Mouse (Mus musculus) thymus, postnatal 36 days (tissue): Measurements from ENCODE around the gene Clec4d.
"Not testable (repeated sequence)": the region's sequence is repeated elsewhere in the genome, so short reads cannot be mapped to it uniquely, and the experiment has no call there.

Experiments
- DNase-seq, 2 experiments: peaks; one replicate each; pipeline ENCODE4 v3.0.0; 2022; ENCODE audit warnings: mixed read lengths in 2 of 2

Clec4d gene

DNA sequence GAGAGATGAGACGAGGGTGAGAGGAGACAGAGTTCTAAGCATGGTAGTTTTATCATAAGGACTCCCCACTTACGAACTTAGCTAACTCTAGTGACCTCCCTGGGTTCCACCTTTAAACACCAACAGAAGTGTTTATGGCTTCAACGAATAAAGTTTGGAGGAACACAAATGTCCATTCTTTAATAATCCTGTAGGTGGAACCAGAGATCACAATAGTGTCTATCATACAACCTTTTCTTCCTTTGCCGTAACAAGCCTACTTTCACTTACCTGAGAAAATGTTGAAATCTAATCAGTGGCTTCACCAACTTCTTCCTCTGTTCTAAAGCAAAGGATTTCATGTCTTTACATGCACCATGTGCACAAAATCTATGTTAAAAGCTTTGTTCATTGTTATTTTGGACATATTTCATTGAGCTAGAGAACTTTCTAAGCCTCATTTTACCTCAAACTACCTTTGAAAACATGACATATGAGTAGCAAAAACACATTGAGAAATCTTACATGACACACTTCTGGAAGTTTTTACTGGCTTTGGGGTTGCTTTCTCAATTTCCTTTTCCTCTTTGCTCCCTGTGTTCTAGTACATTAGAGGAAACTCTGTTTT lies at the start of gene Clec4d:
Gene Clec4d (plus strand): TSS at position 557 of the 607 bp plus-strand sequence.
- DNase-seq, result no peak

DNA sequence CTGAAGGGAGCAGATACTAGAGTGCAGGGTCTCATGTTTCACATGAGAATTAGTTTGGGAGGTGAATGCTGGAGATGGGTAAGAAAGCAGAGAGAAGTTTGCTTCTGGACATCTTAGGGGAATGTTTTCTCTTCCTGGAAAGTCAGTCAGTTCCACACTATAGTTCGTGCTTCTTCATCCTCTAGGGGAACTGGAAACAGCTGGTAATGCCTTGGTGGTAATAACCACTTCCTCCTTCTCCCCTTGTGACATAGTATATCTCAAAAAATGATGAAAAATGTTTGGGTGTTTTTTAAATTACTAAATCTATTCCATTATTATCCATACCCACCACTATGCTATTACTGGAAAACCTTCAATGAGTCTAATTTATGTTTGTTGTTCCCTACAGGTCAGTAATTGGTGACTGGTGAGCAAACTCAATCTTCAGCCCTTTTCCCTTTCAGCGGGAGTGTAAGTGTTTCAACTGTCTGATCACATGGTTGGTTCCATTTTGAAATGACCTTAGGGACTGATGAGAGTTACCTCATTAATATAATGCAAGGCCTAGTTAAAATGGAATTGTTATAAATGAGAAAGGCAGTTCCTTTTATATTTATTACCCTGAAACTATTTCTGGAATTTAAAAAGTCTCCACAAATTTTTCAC lies 34.3 kb upstream of the Clec4d start:
- no peak for DNase-seq

DNA sequence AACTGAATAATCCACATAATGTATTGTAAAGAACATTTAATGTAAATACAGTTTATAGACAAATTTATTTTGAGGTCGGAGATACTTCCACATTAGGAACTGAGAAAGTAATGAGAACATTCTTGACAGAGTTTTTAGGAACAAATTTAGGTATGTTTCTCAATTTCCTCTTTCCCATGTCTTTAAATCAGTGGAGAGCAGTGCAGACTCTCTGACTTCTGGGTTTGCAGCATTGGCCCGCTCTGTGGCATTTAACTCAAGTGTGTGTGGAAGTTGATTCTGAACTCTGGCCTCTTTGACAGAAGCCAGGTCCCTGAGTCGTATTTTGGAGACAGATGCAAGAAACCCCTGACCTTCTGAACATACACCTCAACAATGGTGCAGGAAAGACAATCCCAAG lies 32.3 kb upstream of the Clec4d start, which contains the start of gene Clec4n:
Gene Clec4n (plus strand): TSS at position 200 of the 400 bp plus-strand sequence.
- no peak for DNase-seq

DNA sequence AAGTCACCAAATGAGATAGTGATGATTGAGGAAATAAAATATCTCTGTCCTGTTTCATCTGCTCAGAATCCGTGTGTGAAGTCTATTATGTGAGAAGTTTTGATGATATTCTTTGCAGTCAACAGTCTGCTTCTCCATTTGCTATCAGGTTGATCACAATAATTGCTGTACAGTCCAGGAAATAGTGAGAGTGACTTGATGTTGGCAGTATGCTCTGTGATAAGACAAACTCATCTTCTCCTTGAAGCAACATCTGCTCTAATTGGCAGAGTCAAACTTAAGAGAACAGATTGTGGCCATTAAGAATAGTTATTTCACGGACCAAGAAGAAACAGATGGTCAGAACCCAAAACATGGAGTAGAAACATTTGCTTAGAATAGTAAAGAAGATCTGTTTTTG lies 30.8 kb upstream of the Clec4d start:
- DNase-seq, result no peak

DNA sequence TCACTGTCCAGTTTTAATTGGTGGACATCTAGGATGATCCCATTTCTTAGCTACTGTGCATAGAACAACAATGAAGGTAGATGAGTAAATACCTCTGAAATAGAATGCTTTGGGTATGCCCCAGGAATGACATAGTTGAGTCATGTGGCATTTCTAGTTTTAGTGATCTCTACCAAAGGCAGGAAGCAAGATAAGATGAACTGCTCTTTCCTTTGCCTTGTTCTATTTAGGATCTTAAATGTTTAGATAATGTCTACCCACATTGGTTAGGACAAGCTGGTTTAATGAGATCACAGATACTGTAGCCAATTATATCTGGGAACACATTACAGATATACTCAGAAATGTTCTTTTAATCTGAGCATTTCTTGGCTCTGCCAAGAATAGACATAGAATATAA lies 24.3 kb upstream of the Clec4d start:
- no peak for DNase-seq

DNA sequence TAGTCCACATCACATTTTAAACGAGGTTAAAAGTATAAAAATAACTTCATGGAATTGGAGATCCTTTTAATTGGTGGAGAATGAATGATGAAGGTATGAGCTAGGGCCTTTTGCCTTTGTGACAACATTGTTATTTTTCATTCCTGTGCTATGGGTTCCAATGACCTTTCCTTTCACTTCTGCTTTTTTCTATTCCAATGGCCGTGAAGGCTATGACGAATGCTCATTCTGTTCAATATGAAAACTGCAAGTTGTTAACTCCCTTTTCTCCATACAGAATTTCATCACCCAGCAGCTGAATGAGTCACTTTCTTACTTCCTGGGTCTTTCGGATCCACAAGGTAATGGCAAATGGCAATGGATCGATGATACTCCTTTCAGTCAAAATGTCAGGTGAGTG lies 17.7 kb upstream of the Clec4d start:
- DNase-seq, result no peak

DNA sequence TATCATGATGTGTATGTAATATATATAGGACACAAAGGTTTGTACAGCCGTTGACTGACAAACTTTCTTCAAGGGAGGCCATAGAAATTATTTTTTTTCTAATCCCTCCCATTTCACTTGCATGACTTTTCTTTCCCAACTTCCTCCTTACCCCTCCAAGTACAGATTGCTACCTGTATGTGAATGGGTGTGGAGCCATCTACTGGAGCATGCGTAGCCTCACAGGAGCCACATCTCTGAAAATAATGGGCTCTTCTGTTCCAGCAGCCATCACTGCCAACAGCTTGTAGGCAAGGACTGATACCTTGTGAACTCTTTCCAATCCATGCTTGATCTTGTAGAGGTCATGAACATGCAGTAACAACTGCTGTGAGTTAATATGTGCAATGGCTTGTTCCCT lies 13.0 kb upstream of the Clec4d start:
- not testable (repeated sequence) for DNase-seq

DNA sequence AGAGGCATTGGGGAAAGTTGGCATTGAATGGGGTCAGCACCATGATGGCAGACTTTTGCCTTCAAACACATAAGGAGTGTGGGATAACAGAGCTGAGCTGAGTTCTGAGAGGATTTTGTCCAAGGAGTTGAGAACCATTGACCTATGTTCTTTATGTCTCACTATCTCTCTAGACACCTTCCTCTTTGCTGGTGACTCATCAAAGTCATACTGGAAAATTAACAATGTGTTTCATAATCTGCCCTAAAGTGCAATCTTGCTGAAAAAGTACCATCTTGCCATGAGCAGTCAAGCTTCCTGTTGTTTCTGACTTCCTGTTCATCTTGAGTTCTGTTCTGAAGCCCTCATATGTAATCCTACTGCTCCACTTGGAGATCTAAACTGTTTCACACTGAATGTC lies 9.2 kb upstream of the Clec4d start:
- no peak for DNase-seq

DNA sequence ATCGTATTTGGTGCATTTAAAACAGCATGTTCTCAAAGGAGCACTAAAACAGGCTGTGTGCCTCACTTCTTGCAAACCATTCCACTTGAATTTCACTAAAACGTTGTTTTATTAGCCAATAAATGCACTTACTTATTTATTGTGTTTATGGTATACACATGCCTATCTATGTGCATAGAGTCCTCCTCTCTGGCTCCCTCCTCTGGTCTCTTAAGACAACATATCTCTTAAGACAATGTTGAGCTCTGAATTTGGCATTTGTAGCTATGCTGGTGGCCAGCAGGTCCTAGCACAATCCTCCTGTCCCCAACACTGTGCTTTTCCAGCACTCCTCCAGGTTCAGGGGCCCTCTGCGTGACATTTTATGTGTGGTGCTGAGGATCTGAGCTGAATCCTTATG lies 3.0 kb upstream of the Clec4d start:
- DNase-seq, result no peak

DNA sequence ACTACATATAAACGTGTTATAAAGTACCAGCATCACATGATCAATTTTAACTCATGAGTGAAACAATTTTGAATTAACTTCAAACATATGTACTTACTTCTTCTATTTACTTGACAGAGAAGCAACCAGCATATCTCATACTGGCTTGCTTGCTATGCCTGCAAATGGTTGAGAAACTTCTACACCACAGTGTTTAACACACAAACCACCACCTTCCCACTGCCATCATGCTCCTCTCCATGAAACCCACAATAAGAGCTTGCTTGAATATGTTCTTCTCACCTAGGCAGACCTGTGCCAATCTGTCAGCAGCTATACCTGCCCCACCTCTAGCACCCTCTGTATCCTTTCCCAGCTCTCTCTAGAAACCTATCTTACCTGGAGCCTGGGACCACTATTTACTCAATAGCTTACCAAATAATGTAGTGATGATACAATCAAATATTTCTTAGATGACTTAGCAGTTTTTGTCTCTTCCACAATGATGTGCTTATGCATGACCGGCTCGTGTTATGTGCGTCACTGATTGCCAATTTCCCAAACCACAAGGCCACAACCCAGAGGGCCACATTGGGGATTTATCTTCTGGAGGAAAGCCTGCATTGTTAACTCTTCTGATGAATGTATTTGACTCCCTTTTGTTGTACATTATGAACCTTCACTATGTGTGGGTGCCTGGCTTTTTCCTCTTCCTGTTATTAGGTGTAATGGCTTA lies 1.9 kb upstream of the Clec4d start:
- no peak for DNase-seq

DNA sequence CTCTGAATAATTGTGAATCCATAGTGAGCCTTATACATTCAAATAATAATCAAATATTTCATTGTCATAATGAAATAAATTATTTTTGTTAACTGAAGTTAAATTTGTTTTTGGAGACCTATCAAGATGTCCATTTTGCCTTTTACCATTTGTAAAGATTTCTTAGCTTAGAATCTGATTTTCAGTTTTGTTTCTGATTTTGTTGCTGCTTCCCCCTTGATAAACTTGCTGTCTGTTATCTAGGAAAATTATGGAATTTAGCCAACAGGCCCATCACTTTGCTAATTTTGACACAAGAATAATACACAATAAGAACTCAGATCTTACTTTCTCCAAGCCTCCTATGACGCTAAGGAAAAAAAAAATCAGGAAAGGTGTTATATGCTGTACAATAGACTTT lies 1.0 kb upstream of the Clec4d start:
- DNase-seq, result no peak

DNA sequence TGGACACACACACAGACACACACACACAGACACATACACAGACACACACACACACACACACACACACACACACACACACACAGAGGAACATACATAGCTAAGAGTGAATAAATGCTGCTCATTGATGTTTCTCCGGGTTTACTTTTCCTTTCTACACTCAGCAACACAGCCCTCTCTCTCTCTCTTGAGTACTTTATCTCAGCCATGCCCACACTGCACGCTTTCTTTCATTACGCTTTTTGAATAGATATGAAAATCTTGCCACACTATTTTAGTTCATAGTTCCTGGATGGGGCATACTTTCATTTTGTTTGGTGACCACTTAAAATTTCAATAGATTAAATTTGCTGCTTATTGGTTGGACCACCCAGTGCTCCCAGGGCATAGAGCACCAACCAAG lies 2.3 kb downstream of the Clec4d start:
- DNase-seq, result no peak

DNA sequence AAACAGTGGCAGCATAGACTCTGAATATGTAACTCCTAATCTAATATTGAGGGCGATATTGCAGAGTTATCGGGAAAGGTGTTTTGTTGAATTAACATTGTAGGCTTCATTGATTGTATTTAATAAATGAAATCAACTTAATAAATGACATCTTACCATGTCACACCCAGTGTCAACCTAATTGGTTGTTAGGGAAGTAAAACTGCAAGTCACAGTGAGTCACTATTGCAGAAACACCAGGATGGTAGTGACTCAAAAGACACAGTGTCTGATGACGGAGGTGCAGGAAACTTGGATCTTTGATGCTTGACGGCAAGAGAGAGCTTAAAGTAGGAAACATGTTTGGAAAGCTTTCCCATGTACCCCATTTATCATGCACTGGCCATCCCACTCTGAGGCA lies 3.9 kb downstream of the Clec4d start:
- no peak for DNase-seq

DNA sequence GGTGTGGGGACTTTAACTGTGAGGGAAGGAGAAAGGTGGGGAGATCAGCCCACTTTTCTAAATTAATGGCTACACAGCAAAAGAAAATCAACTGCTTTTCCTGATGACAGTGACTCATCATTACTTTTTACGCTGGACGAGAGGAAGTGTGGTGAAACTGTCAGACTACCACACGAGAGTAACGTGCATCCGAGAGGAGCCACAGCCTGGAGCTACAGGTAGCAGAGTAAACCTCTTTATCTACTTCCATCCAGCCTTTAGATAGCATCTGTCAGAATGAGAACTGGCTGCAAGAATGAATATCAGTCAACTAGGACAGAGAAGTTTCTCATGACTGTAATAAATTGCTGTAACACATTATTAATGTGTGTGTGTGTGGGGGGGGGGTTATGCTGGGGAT lies 5.0 kb downstream of the Clec4d start:
- DNase-seq, result no peak

DNA sequence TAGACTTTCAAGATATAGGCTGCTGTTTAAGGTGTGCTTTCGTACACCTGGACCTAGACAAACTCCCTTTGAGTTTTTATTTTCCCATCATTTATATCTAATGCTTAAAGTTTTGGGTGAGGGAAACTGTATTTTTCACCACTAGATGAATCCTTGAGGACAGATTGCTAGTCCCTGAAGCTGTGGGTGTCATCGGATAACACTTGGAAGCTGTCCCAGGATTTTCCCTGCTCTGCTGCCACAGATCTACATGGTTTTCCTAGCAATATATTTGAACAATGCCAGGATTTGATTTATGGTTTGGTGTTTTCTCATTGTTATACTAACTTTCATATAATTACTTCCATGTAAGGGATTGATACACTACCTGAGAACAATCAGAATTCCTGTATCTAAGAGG lies 17.5 kb downstream of the Clec4d start:
- no peak for DNase-seq

DNA sequence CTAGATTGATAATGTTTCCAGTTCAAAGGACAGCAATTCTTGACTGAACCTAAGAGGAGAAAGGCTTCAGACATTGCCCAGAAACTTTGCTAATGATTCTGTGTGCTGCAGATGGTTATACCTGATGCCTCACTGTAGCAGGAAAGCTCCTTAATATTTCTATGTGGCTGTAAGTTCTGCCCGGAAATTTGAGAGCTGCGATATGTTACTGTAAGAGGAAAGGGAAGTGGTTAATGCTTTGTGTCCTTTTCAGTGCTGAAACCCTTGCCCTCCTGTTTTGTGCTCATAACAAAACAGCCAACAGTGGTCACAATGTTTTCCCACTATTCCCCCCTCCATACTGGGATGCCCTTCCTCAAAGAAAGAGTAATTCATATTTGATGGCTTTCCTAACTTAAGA lies 24.4 kb downstream of the Clec4d start:
- no peak for DNase-seq

DNA sequence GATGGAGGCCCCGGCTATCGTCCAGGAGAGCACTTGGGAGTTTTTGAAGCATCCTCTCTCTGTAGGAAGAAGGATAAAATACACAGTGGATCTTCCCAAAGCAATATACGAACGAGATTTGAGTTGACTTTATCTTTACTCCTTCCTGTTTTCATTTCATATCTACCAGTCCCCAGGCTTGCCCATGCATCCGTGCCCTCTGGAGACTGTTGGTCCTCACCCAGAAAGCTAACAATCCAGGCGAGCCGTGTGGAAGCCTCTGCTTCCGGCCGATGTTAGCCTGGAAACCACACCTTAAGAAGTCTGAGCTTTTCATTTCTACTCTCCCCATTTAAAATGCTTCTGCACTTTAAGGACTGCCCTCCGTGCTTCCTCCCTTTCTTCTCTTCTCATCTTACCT lies 27.0 kb downstream of the Clec4d start:
- DNase-seq, result no peak

DNA sequence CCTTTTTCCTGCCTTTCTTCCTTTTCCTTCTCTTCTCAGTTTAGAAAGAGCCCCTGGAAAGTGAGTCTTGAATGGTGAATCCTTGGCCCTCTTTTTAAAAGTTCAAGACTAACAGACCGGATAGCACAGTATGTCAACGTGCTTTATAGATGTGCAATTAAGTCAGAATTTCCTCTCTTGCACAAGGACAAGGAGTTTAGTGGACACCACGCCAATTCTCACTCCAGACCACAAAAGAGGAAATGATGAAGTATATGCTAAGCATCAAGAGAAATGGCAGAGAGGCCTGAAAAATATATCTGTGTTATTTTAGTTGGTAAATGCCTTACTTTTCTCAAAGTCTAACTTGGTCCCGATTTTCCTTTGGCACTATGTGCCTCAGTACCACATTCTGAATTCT lies 27.8 kb downstream of the Clec4d start, which contains the start of gene Clec4e:
Gene Clec4e (minus strand): TSS at position 118 of the 400 bp plus-strand sequence.
- no peak for DNase-seq

DNA sequence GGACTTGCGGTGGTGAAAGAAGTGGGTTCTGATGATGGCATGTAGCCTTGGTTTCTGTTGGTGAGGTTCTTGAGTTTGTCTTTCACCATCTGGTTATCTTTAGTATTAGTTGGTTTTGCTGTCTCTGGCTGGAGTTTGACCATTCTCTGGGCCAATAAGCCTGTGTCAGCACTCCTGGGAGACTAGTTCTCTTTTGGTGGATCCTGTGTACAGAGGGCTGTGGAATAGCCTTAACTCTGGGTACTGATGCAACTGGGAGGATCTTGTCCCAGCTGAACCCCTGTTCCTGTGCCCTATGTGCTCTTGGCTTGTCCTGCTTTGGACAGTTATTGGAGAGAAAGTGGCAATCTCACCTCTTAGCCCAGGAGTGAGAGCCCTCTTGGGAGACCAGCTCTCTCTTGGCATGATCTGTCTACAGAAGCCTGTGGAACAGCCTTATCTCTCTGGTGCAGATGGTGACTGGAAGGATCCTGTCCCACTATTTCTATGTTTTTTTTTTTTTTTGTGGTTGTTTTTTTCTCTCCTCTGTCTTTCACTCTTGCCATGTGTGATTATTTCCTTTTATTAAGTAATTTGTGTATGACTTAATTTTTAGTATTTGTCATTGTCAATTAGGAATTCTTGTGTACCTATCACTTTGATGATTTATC lies 31.0 kb downstream of the Clec4d start:
- no peak for DNase-seq

DNA sequence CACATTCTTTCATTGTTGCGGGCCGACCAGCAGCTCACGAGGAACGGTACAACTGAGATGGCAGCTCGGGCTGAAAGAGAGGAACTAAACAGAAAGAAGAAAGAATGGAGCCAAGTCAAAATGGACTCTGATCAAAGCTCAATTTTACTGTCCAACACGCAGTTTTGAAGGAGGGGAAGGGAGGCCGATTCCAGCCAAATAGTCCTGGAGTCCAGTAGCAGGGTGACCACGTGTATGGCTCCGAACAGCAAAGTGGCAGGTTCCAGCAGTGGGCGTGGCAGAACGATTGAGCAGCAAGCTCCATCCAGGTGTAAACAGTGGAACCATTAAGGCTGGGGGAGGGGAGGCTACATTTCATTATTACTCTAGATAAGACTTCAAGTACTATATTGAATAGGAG lies 31.6 kb downstream of the Clec4d start:
- not testable (repeated sequence) for DNase-seq

DNA sequence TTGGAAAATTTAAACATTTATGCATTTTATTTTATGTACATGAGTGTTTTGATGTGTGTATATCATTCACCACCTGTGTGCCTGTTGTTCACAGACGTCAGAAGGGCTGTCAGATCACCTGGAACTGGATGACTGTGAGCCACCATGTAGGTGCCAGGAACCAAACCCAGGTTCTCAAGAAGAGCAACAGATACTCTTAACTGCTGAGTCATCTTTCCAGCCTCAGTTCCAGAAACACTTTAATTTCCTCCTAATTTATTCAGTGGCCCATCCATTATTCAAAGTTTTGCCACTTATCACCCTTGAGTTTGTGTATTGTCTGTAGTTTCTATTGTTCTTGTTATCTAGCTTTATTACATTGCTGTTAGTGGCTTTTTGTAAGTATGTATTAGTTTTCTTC lies 34.8 kb downstream of the Clec4d start:
- no peak for DNase-seq

DNA sequence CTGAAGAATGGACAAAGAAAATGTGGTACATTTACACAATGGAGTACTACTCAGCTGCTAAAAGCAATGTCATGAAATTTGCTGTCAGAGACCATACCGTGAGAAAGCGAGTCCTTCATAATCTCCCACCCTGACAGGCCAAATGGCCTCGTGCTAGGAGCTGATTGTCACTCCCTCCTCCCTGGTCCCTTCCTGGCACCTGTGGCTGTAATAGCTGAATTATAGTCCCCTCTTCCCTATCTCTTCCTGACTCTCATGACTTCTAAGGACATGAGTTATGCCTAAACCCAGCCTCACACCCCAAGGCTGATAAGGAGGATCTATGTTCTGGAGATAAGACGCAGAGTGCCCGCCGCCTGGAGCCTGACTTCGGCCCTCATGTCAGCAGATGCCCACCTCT lies 44.4 kb downstream of the Clec4d start:
- DNase-seq, result not testable (repeated sequence)

DNA sequence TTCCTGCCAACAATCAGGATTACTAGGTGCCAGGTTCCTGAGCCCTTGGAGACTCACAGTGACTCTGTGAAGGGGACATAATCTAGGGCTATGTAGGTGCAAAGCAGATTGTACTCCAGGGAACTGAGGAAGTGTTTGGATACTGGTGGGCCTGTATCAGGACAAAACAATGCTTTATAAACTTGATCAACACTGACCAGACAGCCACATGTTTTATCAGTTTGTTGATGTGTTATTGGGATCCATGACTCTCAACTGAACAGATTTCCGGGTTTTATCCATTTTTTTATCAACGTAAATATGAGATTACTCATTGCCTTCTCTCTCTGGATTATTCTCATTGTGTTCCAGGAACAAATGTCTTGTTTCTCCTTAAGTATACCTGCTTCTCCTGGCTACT lies 46.1 kb downstream of the Clec4d start, which contains the start of gene Vmn2r19:
Gene Vmn2r19 (plus strand): TSS at position 301 of the 400 bp plus-strand sequence.
- no peak for DNase-seq
